Mouse (Mus musculus) right cerebral cortex, postnatal 10 days (tissue): ENCODE results near the gene Esrra.

Experiments
- DNase-seq, 2 experiments: peaks; one replicate each; pipeline ENCODE4 v3.0.0; 2021; ENCODE audit warnings: low spot score in 2 of 2

The Esrra gene

DNA sequence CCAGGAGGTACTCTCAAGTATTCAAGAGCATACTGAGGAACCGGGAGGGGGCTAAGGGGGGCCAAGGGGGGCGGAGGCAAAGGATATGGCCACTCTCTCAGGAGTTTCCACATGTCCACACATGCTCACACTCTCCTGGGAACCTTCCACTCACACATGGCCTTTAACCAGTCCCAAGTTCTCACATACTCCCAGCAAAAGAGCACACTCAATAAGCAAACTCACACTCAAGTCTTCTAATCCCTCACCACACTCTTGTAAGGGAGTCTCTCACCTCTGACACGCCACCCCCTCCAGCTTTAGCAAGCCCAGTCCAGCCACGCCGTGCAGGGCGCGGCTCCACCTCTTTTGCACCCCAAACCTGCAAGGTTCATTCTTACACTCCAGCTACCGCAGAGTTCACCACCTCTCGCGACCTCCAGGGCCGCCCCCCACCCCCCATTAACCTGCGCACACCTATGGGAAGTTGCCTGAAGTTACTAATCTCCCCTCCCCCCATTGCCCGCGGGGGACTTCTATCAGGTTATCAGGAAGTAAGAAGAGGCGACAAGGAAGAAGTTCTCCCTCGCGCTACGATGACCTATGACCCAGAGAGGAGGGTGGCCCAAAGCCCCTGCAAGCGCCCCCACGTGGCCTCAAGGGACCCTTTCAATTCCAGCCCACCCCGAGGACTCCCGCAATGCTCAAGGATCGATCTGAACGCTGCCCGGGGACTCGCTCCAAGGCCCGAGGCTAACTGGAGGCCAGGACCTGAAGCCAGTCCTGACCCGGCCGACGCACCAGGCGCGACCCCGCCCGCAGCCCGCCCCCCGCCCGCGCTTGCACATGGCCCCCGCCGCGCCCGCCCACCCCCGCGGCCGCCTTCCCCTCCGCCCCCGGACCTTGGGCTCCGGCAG is 624 bp downstream of the Esrra start:
- peak; percentile 73 to 81 for DNase-seq

DNA sequence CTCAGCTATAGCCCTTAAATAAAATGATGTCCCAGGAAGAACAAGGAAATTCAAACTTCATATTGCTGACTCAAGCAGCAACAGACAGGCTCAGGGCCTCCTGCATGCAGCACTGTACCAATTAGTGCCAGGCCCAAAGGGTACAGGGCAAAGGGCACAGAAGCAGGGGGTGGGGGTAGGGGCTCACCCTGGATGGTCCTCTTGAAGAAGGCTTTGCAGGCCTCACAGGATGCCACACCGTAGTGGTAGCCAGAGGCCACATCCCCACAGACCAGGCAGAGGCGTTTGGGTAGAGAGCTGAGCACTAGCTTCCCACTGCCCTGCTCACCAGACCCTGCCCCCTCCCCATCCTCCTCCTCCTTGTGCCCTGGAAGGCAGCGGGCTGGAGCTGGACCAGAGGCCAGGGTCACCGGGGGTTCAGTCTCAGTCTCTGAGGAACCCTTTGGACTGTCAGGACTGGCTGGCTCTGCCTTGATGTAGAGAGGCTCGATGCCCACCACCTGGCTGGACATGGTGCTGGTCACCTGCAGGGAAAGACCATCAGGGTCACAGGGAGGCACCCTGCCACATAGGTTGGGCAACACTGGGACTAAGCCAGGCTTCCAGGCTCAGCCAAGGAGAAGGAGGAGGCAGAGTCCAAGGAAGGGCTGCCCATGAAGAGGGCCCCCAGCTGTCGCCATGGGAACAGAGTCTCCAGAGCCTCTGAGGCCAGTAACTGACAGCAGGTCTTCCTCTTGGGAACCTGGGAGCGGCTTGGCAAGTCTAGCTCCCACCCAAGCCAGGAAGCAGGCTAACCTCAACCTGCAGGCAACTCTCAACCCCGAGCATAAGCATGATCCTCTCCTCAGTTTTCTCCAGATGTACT is 1.5 kb downstream of the Esrra start:
- peak in 1 of 2 experiments; percentile 74 for DNase-seq

DNA sequence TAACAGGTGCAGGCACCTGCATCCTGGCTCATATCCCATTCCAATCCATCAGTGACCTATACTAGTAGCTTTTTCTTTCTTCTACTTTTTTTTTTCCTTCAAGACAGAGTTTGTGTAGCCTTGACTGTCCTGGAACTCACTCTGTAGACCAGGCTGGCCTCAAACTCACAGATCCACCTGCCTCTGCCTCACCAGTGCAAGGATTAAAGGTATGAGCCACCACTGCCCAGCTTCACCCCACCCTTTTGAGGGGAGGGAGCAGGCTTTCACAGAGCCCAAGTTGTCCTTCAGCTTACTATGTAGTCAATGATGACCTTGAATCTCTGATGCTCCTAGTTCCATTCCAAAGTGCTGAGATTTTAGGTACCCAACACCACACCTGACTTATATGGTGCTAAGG is 2.2 kb downstream of the Esrra start:
- no peak for DNase-seq

DNA sequence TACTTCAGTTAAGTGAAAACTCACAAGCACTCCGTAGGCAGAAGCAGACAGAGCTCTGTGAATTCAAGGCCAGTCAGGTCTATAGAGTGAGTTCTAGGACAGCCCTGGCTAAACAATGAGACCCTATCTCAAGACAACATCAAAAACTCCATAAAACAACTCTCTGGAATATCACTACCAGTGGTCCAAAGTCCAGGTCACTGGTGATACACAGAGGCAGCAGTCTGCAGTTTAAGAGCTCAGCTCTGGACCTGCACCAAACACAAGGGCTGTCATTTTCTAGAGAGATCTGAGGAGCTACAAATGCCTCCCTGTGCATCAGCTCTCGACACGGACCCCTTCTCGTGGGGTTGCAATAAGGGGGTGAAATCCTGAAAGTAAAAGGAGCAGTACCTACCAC is 3.3 kb downstream of the Esrra start:
- DNase-seq: no peak

DNA sequence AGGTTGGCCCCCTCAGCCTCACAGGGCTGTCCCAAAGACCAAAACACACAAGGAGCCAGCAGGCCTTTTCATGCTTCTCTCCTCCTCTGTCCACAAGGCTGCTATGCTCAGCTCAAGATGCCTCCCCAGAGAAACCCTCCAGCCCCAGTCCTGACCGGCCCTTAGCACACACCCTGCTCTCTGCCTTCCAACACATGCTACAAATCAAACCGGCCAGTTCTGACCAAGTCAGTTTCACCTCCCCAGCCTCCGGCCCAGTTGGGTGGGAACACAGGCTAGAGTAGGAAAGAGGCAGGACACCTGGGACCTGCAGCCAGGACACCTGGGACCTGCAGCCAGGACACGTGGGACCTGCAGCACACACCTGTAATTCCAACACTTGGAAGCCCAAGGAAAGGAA is 5.1 kb downstream of the Esrra start:
- no peak for DNase-seq

DNA sequence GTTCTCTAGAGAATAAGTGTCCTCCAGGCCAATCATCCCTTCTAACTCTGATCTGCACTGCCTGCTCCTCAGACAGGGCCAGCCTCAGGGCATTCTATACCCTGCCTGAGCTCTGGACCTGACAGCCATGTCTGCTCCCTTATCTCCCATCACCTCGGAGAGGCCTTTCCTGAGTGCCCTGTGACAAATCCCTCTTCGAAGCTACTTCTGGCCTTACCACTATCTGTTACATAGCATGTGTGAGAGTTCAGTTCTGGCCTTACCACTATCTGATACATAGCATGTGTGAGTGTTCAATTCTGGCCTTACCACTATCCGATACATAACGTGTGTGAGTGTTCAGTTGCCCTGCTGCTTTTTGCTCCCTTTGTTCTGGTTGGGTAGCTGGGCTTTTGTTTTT is 6.3 kb downstream of the Esrra start:
- DNase-seq: no peak

DNA sequence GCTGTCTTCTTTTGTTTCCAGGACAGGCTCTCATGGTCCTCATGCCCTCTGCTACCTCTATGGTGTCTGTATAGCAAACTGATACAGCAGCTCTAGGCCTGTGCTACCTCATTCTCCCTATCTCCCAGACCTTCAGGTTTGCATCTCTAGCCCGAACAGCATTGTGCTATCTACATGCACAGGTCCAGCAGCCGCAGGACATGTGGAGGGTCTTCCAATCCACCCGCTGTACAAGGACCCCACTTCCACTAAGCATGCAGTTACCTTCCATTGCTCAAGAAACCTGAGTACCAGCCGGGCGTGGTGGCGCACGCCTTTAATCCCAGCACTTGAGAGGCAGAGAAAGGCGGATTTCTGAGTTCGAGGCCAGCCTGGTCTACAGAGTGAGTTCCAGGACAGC is 7.1 kb downstream of the Esrra start:
- DNase-seq: no peak

DNA sequence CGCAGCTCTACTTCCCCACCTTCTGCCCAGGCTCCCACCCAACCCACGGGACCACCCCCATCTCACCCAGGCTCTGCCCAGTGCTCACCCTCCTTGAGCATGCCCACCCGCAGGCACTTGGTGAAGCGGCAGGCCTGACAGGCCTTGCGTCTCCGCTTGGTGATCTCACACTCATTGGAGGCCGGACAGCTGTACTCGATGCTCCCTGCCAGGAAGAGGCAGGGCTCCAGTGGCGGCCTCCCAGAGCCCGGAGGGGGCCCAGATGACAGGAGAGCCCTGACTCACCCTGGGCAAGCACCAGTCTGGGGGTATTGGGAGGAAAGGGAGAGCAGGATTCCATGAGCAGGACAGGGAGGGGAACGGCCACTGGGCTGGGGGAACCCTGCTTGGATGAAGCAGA is 7.6 kb downstream of the Esrra start:
- DNase-seq: peak in 1 of 2 experiments; percentile 31

DNA sequence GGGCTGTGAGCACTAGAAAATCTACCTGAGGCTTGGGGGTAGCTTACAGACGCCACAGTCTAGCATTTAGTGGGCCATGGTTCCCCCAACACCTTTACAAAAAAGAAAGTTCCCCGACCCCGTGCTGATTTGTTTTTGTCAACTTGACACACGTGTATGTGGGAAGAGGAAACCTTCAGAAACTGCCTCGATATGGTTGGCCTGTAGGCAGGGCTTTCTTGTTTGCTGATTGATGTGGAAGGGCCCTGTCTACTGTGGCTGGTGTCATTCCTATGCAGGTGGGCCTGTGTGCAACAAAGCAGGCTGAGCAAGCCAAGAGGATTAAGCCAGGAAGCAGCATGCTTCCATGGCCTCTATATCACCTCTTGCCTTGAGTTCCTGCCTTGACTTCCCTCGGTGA is 8.6 kb downstream of the Esrra start:
- DNase-seq: no peak

DNA sequence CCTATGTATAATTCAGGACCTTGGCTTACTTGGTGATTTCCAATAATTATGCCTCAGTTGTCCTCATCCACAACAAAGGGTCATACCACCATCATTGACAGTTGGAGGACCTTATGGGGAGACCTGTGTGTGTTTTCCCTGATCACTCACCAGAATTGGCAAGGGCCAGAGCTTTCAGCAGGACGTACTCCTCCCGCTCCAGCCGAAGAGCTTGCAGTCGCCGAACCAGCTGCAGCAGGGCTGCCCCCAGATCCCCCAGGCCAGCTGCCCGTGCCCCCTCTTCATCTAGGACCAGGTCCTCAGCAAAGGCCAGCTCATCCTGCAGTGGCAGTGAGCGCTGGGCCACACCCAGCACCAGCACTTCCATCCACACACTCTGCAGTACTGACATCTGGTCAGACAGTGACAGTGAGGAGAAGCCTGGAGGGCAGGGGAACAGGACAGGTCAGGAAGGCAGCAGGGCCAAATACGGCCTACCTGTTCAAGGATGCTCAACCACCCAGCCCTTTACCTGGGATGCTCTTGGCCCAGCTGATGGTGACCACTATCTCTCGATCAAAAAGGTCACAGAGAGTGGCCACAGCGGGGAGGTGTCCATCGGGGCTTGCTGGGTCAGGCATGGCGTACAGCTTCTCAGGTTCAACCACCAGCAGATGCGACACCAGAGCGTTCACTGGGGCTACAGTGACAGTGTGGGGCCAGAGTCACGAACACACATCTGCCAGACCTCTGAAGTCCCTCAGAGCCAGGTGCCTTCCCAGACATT is 9.2 kb downstream of the Esrra start:
- DNase-seq: peak in 1 of 2 experiments; percentile 39

DNA sequence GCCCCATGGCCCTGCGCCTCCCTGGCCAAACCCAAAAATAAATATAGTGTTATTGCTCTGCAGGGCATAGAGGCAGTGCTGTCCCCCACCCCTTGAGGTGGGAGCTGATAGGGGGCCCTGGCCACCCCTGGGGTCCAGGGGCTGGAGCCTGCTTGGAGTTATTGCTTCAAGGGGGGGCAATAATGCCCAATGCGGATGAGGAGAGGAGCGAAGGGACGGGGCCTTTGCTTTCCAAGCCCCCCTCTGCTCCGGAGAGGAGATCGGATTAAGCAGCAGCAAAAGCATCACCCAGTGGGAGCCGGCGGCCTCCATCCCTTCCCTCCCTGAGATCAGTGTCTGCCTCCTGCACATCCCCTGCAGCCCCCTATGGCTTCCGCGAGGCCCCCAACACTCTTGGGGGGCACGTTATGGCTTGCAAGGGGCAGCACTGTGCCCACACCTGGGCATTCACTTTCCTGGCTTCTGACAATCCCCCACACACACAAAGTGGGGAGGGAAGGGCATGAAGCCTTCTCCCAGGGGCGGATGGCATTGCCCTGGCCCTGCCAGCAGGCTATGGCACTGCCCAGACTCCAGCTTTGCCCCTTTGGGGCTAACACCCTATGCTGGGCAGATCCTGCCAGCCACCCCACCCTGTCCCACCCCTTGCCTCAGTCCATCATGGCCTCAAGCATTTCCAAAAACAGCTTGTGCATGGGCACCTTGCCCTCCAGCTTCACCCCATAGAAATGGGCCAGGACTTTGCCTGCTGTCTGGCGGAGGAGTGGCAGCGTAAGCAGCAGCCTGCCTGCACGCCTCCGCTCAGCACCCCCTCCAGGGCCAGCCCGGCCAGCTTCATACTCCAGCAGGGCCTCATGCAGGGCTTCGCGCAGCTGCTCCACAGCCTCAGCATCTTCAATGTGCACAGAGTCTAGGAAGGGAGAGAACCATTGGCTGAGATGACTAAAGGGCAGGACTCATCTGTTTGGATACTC is 10.2 kb downstream of the Esrra start:
- peak in 1 of 2 experiments; percentile 44 for DNase-seq

DNA sequence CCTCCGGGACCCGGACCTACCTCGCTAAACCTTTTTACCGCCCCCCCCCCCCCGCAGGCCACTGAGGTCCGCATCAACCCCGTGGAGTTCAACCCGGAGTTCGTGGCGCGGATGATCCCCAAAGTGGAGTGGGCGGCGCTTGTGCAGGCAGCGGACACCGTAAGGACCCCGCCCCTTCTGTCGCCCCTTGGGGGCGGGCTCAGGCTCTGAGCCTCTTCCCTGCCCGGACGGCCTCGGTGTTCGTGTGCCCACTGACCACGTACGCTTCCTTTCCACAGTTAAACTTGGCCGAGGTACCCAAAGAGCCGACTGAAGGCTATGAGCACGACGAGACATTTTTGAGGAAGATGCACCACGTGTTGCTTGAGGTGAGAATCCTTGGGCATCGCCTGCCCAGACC is 11.3 kb downstream of the Esrra start:
- DNase-seq: peak in 1 of 2 experiments; percentile 71

DNA sequence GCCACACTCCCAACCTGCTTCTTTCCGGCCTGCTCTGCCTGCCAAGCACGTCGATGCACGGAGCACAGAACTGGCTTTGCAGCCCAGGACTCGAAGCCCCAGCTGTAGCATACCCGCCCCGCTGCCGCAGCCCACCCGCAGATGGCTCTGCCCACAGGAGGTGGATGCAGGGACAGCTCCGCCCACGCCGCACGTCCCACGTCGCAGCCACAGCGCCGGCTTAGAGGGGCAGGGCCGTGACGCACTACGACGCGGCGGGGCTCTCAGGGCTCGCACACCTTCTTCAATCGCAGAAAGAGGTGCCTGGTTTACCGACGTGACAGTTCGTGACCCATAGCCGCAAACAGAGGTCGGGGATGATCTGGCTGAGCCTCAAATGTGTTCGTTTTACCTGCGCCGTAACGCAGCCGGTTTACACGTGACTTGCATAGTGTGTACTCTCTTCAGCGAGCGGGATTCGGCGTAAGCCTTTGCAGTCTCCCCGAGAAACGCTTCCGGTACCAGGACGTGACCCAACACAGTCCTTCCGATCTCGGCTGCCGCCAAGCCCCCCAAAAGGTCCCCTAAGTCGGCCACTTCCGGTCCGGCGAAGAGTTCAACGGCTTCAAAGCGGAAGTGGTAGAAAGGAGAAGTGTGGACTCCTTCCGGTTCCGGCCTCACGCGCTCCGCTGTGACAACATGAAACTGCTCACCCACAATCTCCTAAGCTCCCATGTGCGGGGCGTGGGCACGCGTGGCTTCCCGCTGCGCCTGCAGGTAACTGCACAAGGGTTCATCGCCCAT is 11.9 kb downstream of the Esrra start, which contains the start of the genes Trmt112 and Prdx5:
Gene Trmt112 (plus strand): TSS at position 192 of the 783 bp plus-strand sequence.
Gene Prdx5 (minus strand): TSS at position 600 of the 783 bp plus-strand sequence.
- DNase-seq: peak; percentile 96 to 97

DNA sequence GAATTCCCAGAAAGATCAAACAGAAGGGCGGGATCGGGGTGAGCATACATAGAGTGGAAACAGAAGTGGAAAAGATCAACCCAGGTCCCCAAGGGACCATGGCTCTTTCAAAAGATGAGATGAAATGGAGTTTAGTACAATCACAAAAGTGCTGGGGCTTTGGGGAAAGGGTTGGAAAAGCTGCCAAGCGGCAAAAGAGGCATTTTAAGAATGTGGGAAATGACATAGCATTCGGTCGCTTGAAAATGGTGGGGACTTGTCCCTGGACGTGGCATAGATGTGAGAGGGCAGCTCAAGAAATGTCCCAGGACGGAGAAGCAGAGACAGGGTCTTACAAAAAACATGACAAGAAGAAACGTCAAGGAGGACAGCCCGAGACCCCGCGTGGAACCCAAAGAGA is 12.6 kb downstream of the Esrra start:
- DNase-seq: no peak

DNA sequence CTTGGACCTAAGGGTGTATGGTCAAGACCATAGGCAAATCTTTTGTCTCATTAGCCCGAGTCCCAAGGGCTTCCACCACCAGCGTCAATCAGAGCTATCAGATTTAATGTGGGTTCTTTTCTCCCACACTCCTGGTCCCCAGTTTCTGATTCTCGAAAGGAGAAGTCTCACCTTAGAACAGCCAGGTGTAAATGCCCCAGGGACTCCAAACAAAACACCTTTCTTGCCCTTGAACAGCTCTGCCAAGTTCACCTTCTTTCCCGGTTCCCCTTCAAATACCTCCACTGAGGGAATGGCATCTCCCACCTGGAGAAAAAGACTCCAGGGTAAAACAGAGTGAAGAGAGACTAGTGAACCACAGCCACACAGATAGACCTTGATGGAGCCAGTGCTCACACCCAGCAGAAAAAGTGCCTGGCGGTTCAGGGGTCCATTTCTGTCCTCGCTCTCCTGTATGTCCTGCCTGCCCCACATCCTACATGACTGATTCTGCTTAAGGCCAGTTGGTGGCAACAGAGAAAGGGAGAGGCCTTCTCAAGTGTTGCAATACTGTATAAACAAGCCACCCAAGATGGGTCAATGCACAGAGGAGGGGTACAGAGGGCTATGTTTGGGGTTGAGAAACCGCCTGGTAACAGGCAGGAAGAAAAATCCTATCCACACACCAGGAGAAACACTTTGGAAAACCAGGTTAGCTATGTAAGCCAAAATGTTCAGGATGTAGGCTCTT is 13.6 kb downstream of the Esrra start:
- no peak for DNase-seq

DNA sequence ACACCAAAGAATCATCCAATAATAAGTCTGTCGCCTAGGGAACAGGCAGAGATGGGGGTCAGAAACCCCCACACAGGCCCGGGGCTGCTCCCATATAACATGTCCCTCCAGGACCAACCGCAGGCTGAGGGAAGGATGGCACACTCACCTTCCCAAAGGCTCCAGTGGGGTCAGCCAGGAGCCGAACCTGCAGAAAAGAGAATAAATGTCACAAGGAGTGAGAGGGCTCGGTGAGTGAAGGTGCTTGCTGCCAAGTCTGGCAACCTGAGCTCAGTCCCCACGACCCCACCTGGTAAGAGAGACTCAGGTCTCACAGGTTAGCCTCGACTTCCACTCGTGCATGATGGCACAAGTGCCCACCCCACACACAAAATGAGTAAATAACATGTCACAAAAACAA is 14.5 kb downstream of the Esrra start:
- DNase-seq: no peak

DNA sequence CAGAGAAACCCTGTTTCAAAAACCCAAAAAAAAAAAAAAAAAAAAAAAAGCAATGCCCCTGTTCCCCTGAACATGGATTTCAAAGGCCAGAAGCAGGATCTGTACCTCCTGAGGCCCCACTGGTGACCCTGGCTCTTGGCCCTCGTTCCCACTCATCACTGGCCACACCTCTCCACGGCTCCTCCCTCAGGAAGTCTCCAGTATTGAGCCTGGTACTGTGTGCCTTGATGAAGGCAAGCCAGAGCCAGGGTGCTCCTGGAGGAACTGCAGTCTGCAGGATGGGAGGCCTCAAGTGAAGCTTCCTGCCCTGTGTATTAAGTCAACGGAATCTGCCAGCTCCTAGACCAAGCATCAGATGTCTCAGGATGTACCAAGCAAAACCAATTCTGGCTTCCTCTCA is 15.4 kb downstream of the Esrra start:
- DNase-seq: no peak

DNA sequence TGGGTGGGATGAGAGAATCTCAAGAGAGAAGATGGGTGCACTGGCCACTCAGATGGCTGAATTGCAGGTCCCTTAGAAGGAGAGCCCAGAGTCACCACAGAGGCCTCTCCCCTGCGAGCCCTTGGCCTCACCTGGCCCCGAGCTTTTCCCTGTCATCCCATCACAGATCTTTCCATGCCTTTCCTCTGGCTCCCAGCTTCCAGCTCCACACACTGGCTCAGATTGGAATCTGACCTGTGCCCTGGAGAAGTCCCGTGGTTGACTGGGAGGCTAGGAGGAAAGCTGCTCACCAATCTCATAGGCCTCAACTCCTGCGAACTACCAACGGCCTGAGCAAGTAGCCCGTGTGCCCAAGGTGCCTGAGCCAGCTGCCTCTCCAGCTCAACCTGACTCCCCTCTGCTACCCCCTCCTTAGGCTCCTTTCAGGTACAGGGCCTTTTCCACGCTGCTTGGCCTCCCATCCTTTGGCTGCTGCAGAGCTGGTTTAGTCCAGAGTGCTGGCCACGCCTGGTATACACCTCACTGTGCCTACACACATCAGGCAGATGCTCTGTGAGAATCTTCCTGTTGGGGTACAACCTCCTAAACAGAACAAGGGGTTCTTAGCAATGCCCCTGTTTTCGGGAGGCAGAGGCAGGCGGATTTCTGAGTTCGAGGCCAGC is 16.0 kb downstream of the Esrra start:
- no peak for DNase-seq

DNA sequence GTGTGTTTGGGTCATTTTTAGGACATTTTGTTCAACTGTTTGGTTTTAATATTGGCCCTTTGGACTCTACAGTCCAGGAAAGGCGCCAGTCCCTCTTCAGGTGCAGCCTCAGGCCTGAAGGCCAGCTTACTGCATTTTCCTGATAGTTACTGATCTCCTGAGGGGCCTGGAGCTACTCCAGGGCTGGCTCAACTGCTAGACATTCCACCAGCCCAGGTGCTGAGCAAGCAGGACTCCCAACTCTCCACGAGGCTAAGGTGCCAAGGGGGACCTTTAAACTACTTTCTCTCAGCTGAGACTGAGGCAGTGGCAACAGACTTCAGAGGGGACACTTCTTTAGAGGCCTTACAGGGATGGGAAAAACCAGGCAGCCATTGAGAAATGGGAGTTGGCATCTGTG is 16.8 kb downstream of the Esrra start:
- DNase-seq: no peak
